Comparison of ENCODE assay signal across 8 mouse cellular contexts in genomic region chr1:157443723-157444561, GRCm38 (mm10). TPM values are rescaled to one million over a fixed set of nuclear protein-coding genes. Genes with fewer than 3 reads are reported as not detected.
A peak's percentile ranks its signal among the peaks of the same experiment; 100 is the strongest.
DNase-seq lines count a peak whose midpoint lies in the region; ATAC-seq and TF ChIP-seq lines count a peak whose summit lies in the region.

No protein-coding gene starts in this region.

- TF ChIP-seq EP300 in stomach, postnatal 0 days (optimal IDR thresholded peaks at IDR 0.05) = no peak

- H3K4me1 ChIP-seq in heart, embryonic 12.5 days (replicated peaks) = peaks cover 64% of the 10 kb centered on the region
- peaks cover 8% of the 10 kb centered on the region for H3K4me1 ChIP-seq in limb, embryonic 15.5 days
- no peaks in the 10 kb centered on the region for H3K4me1 ChIP-seq in stomach, postnatal 0 days (replicated peaks; ENCODE audit: control insufficient read depth, insufficient read depth)

- ATAC-seq in heart, embryonic 12.5 days (ENCODE audit: insufficient number of reproducible peaks, low FRiP score) = 0 out of 2 replicates have a peak, but pooled peaks have one; percentile 40
- ATAC-seq in limb, embryonic 15.5 days (ENCODE audit: insufficient number of reproducible peaks, low FRiP score, low TSS enrichment, low read depth) = no peak
- no peak for ATAC-seq in stomach, postnatal 0 days (ENCODE audit: low FRiP score, low TSS enrichment)
- no peak for ATAC-seq in CD4-positive, CD25-positive, alpha-beta regulatory T cell, adult 4 months

- peak overlapping the region; percentile 51 for H3K9ac ChIP-seq in heart, embryonic 12.5 days
- H3K9ac ChIP-seq in limb, embryonic 15.5 days = no peak overlapping the region
- no peak overlapping the region for H3K9ac ChIP-seq in stomach, postnatal 0 days (ENCODE audit: low read length)

- H3K4me2 ChIP-seq in heart, embryonic 12.5 days = peak overlapping the region; percentile 57
- peak overlapping the region; percentile 25; the same call in 1 of the 2 replicates for H3K4me2 ChIP-seq in limb, embryonic 15.5 days
- peak overlapping the region; percentile 15; the same call in 1 of the 2 replicates for H3K4me2 ChIP-seq in stomach, postnatal 0 days (replicated peaks; ENCODE audit: low read depth)

- peak; percentile 37 to 45 for DNase-seq in right cerebral cortex, adult 2 months (ENCODE audit: low spot score in 2 of 2)
- no peak for DNase-seq in right cerebral cortex, postnatal 4 days
- DNase-seq in stomach, postnatal 0 days (ENCODE audit: low spot score) = no peak
- DNase-seq in gastrocnemius, adult 8-10 months (ENCODE audit: low spot score in 2 of 2) = no peak
- DNase-seq in cerebellum, postnatal 14 days = no peak

- no peaks in the 10 kb centered on the region for H3K9me3 ChIP-seq in heart, embryonic 12.5 days (replicated peaks)
- no peaks in the 10 kb centered on the region for H3K9me3 ChIP-seq in limb, embryonic 15.5 days
- H3K9me3 ChIP-seq in stomach, postnatal 0 days (ENCODE audit: control insufficient read depth, low read length) = no peaks in the 10 kb centered on the region

- peak overlapping the region; percentile 87 for H3K27ac ChIP-seq in heart, embryonic 12.5 days (ENCODE audit: poor library complexity, severe bottlenecking)
- no peak overlapping the region for H3K27ac ChIP-seq in limb, embryonic 15.5 days
- 0 out of 2 replicates have a peak overlapping the region, but pooled peaks have one; percentile 41 for H3K27ac ChIP-seq in stomach, postnatal 0 days (replicated peaks)

- TF ChIP-seq CTCF in stomach, postnatal 0 days (IDR thresholded peaks at IDR 0.05; ENCODE audit: low read depth) = no peak

- WGBS in heart, embryonic 12.5 days = 17% methylated on average over 19 of the region's 19 CpGs
- WGBS in limb, embryonic 15.5 days = 16% methylated on average over 19 of the region's 19 CpGs
- WGBS in stomach, postnatal 0 days = 35% methylated on average over 19 of the region's 19 CpGs

- no peaks in the 10 kb centered on the region for H3K36me3 ChIP-seq in heart, embryonic 12.5 days
- no peaks in the 10 kb centered on the region for H3K36me3 ChIP-seq in limb, embryonic 15.5 days
- no peaks in the 10 kb centered on the region for H3K36me3 ChIP-seq in stomach, postnatal 0 days (ENCODE audit: control insufficient read depth, insufficient read depth, low read length)

- H3K27me3 ChIP-seq in heart, embryonic 12.5 days (replicated peaks) = no peaks in the 10 kb centered on the region
- 0 out of 2 replicates have a peak, but pooled peaks cover 3% of the 10 kb centered on the region for H3K27me3 ChIP-seq in limb, embryonic 15.5 days
- H3K27me3 ChIP-seq in stomach, postnatal 0 days (ENCODE audit: control insufficient read depth, insufficient read depth, low read length) = no peaks in the 10 kb centered on the region

- H3K4me3 ChIP-seq in heart, embryonic 12.5 days = no peak overlapping the region
- H3K4me3 ChIP-seq in limb, embryonic 15.5 days = no peak overlapping the region
- H3K4me3 ChIP-seq in stomach, postnatal 0 days (ENCODE audit: low read depth, low read length) = no peak overlapping the region

RNA-seq across cellular contexts. Expression of gene Cryzl2, which starts 14.4 kb away (rescaled TPM):
- 28.4 and 29.7 TPM in 2 replicates for polyA plus RNA-seq in heart, embryonic 12.5 days (2016; fragmentation: Nextera tagmentation; extraction: Ambion mirVana)
- 10.9 and 12.2 TPM in 2 replicates for polyA plus RNA-seq in limb, embryonic 15.5 days (2015; fragmentation: Nextera tagmentation; extraction: Ambion mirVana)
- polyA plus RNA-seq in stomach, postnatal 0 days (2015; fragmentation: Nextera tagmentation; extraction: Ambion mirVana) = 14.8 and 16.4 TPM in 2 replicates
- total RNA-seq in gastrocnemius, adult 8-10 months (2022) = under 1 TPM; 0.36 to 0.88 (median 0.70) TPM
- polyA plus RNA-seq in CD4-positive, CD25-positive, alpha-beta regulatory T cell, adult 4 months (2017; shearing (Covaris generic)) = 10 to 100 TPM in 1 of 2 experiments, 1 to 10 TPM in 1; 6.9 to 10.1 TPM

RNA-seq across cellular contexts. Expression of gene Rasal2, which starts 31.5 kb away (rescaled TPM):
- 20.4 and 21.9 TPM in 2 replicates for polyA plus RNA-seq in heart, embryonic 12.5 days (2016; fragmentation: Nextera tagmentation; extraction: Ambion mirVana)
- polyA plus RNA-seq in limb, embryonic 15.5 days (2015; fragmentation: Nextera tagmentation; extraction: Ambion mirVana) = 12.4 and 12.8 TPM in 2 replicates
- 8.6 and 9.0 TPM in 2 replicates for polyA plus RNA-seq in stomach, postnatal 0 days (2015; fragmentation: Nextera tagmentation; extraction: Ambion mirVana)
- 1 to 10 TPM; 4.0 to 6.1 (median 5.1) TPM for total RNA-seq in gastrocnemius, adult 8-10 months (2022)
- not detected for polyA plus RNA-seq in CD4-positive, CD25-positive, alpha-beta regulatory T cell, adult 4 months (2017; shearing (Covaris generic))

Comparison
In these comparisons a context has a peak if more than half of its experiments do, and no peak if none do; other contexts are left out.
1. DNase-seq: peak in right cerebral cortex, adult 2 months (2 of 2); none in right cerebral cortex, postnatal 4 days (single experiment), stomach, postnatal 0 days (single experiment), gastrocnemius, adult 8-10 months (0 of 2) and cerebellum, postnatal 14 days (0 of 2).
2. Peak in every context shown above with its lines, with median percentiles within 50 percentile points of each other: H3K4me2 ChIP-seq.